Mouse (Mus musculus) naive thymus-derived CD4-positive, alpha-beta T cell, adult 2 months (primary cell): ENCODE results near the gene Robo1.

ENCODE experiments used
- DNase-seq: peaks from one replicate; pipeline ENCODE4 v3.0.0-alpha.2; 2011; ENCODE audit warnings: low read depth

Robo1 gene

GRCm38 (mm10) chr16:73002685-73003084, 694.6 kb downstream of the Robo1 start:
- DNase-seq = no peak

GRCm38 (mm10) chr16:73004601-73005000, 696.5 kb downstream of the Robo1 start:
- DNase-seq = no peak

GRCm38 (mm10) chr16:73005831-73006230, 697.7 kb downstream of the Robo1 start:
- DNase-seq = no peak

- no peak for DNase-seq
Measured at GRCm38 (mm10) chr16:73007434-73007833, 699.3 kb downstream of the Robo1 start.

- no peak for DNase-seq
Measured at GRCm38 (mm10) chr16:73011313-73011712, 703.2 kb downstream of the Robo1 start.

GRCm38 (mm10) chr16:73012926-73013325, 704.8 kb downstream of the Robo1 start:
- no peak for DNase-seq

- DNase-seq = no peak
Measured at GRCm38 (mm10) chr16:73014544-73014943, 706.4 kb downstream of the Robo1 start.

- DNase-seq = no peak
Measured at GRCm38 (mm10) chr16:73015976-73016375, 707.9 kb downstream of the Robo1 start.

GRCm38 (mm10) chr16:73016801-73017200, 708.7 kb downstream of the Robo1 start:
- DNase-seq = no peak

- no peak for DNase-seq
Measured at GRCm38 (mm10) chr16:73024326-73024725, 716.2 kb downstream of the Robo1 start.

- no peak for DNase-seq
Measured at GRCm38 (mm10) chr16:73027692-73028091, 719.6 kb downstream of the Robo1 start.

- DNase-seq = no peak
Measured at GRCm38 (mm10) chr16:73030999-73031398, 722.9 kb downstream of the Robo1 start.

- no peak for DNase-seq
Measured at GRCm38 (mm10) chr16:73035210-73035985, 727.3 kb downstream of the Robo1 start.

- DNase-seq = no peak
Measured at GRCm38 (mm10) chr16:73038552-73038951, 730.4 kb downstream of the Robo1 start.

GRCm38 (mm10) chr16:73062461-73062860, 754.4 kb downstream of the Robo1 start:
- DNase-seq = no peak

GRCm38 (mm10) chr16:73067782-73068181, 759.7 kb downstream of the Robo1 start:
- no peak for DNase-seq

- DNase-seq = no peak
Measured at GRCm38 (mm10) chr16:73072047-73072446, 763.9 kb downstream of the Robo1 start.

GRCm38 (mm10) chr16:73072883-73073282, 764.8 kb downstream of the Robo1 start:
- no peak for DNase-seq

- DNase-seq = no peak
Measured at GRCm38 (mm10) chr16:73082420-73082819, 774.3 kb downstream of the Robo1 start.

GRCm38 (mm10) chr16:73083077-73083476, 775.0 kb downstream of the Robo1 start:
- no peak for DNase-seq
